Mouse (Mus musculus): Measurements from ENCODE around the gene Hltf.

GRCm38 (mm10) chr3:20146884-20147395 lies 89.3 kb downstream of the Hltf start:
- no peak for TF ChIP-seq CTCF (IDR thresholded peaks at IDR 0.05; ENCODE audit: insufficient read depth, low read depth, low read length)
- TF ChIP-seq POLR2A (IDR thresholded peaks at IDR 0.05; ENCODE audit: insufficient read depth, low read depth, low read length), result no peak
